Mouse (Mus musculus) B cell, adult 2 months (primary cell): ENCODE results near the gene Zfp217.

Experiments
- DNase-seq, 2 experiments: peaks; one replicate each; pipeline ENCODE4 v3.0.0; 2022

Gene Zfp217

GRCm38 (mm10) chr2:170091563-170092443 lies 56.1 kb downstream of the Zfp217 start:
- no peak for DNase-seq

- no peak for DNase-seq
Observed at GRCm38 (mm10) chr2:170078442-170079017, 69.4 kb downstream of the Zfp217 start.

DNA sequence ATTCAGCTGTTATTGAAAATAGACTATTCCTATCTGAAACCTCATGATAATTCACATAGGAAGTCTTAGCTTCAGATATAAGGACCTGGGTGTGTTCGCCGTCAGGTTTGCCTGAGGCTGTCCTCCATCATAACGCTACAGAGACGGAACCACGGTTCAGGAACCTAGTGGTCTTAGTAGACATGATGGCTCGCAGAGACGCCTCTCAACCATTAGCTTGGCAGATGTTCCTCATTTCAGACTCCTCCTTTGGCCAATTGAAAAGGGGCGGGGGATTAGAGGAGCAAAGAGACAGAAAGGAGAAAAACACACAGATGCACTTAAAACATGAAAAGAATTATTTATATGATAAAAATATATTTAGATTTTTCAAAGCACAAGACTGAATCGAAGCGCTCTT lies 69.9 kb downstream of the Zfp217 start:
- no peak for DNase-seq

- no peak for DNase-seq
Observed at GRCm38 (mm10) chr2:170076941-170077490, 70.9 kb downstream of the Zfp217 start.

- DNase-seq, result no peak
Observed at GRCm38 (mm10) chr2:170070641-170071241, 77.2 kb downstream of the Zfp217 start.

GRCm38 (mm10) chr2:170069976-170070375 lies 77.9 kb downstream of the Zfp217 start:
- DNase-seq, result no peak

DNA sequence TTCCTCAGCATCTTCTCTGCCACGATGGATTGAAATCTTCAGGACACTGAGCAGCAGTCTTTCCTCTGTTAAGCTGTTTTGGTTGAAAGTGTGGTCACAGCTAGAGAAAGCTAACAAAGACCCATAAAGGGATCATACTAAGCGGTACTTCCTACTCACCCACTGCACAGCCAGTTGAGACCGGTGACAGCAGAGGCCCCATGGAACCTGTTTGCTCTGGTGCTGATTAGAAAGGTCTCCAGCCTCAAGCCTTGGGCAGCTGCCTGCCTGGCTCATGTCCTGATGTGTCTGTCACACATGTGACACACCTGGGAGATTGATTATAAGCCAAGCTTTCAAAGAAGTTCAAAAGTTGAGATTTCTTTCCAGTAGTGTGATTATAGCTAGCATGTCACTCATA lies 85.5 kb downstream of the Zfp217 start:
- DNase-seq, result no peak

GRCm38 (mm10) chr2:170060066-170060465 lies 87.8 kb downstream of the Zfp217 start:
- DNase-seq, result peak; percentile 64 to 70

DNA sequence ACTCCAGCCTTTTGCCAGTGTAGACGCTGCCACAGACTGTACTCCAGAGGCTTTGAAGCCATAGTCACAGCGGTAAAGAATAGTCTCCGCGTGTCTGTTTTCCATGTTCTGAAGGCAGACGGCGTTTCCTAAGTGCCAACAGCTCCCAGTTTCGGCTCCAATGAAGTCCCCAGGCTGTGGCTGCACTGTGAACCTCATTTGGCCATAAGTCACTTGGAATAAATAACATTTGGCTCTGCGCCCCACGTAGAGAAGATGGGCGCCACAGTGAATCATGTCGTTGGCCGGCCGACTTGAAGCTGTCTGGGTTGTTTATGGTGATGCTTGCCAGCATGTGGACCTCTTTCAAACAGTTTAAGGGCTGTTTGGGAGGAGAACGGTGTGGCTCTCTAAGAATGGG lies 89.1 kb downstream of the Zfp217 start:
- DNase-seq, result no peak
